Mouse (Mus musculus) hindbrain, embryonic 16.5 days (tissue): ENCODE measurements around the gene Clec16a. TPM values are rescaled to one million over a fixed set of nuclear protein-coding genes. Genes with fewer than 3 reads are reported as not detected.

Source experiments
- ATAC-seq: fragments of 200-750 bp; cut with Nextera tagmentation; 2 replicates; pipeline ENCODE4 v1.8.0; 2017; ENCODE audit warnings: moderate TSS enrichment, moderate library complexity
- H3K27ac ChIP-seq: fragments of 300-500 bp; sonication (generic); 2 replicates; pipeline ENCODE4 v1.5.1; 2014; ENCODE audit warnings: low read depth, mild to moderate bottlenecking, control low read depth, low read length, moderate library complexity
- H3K27me3 ChIP-seq: fragments of 300-500 bp; sonication (generic); replicated peaks from 2 replicates; pipeline ENCODE4 v1.6.1; 2014; ENCODE audit warnings: low read length; ENCODE audit not compliant: control insufficient read depth, insufficient read depth
- H3K36me3 ChIP-seq: fragments of 300-500 bp; sonication (generic); 2 replicates; pipeline ENCODE4 v1.6.1; 2014; ENCODE audit warnings: mild to moderate bottlenecking, low read length, moderate library complexity, mixed read lengths; ENCODE audit not compliant: control insufficient read depth, insufficient read depth
- H3K4me1 ChIP-seq: fragments of 300-500 bp; sonication (generic); 2 replicates; pipeline ENCODE4 v1.6.1; 2014; ENCODE audit warnings: low read depth, low read length; ENCODE audit not compliant: control insufficient read depth, insufficient read depth
- H3K4me2 ChIP-seq: fragments of 300-500 bp; sonication (generic); 2 replicates; pipeline ENCODE4 v1.6.1; 2014; ENCODE audit warnings: mild to moderate bottlenecking, low read length, control low read depth, moderate library complexity
- H3K4me3 ChIP-seq: fragments of 300-500 bp; sonication (generic); 2 replicates; pipeline ENCODE4 v1.5.1; 2014; ENCODE audit warnings: mild to moderate bottlenecking, low read length, control low read depth, moderate library complexity
- H3K9ac ChIP-seq: fragments of 300-500 bp; sonication (generic); 2 replicates; pipeline ENCODE4 v1.6.1; 2014; ENCODE audit warnings: low read depth, mild to moderate bottlenecking, control low read depth, low read length, moderate library complexity
- H3K9me3 ChIP-seq: fragments of 300-500 bp; sonication (generic); 2 replicates; pipeline ENCODE4 v1.6.1; 2014; ENCODE audit warnings: mild to moderate bottlenecking, low read length, moderate library complexity; ENCODE audit not compliant: control insufficient read depth
- WGBS: fragments of 180-500 bp; shearing (Covaris S2); extraction: QIAGEN DNeasy Blood & Tissue Kit; methylation state at CpG from one replicate; pipeline ENCODE4 v1.1.7; 2014; 5-methylcytosine and 5-hydroxymethylcytosine counted together
- polyA plus RNA-seq: library from polyadenylated mRNA; unstranded; fragments of >200 nt; fragmentation: Nextera tagmentation; extraction: Ambion mirVana; gene quantifications from 2 replicates; pipeline ENCODE4 v1.2.1, GENCODE M21; 2015

Gene Clec16a
- polyA plus RNA-seq, 1 experiment from 2014 or later: 60.7 TPM

- WGBS: 88% methylated on average over 3 of the region's 3 CpGs
- 0 out of 2 replicates have a peak, but pooled peaks have one; percentile 56 for ATAC-seq
- Histone ChIP-seq H3K27me3 (no peaks in the 10 kb centered on the region), H3K4me2 (no peak overlapping the region), H3K4me1 (no peaks in the 10 kb centered on the region), H3K27ac (no peak overlapping the region), H3K4me3 (no peak overlapping the region), H3K9me3 (no peaks in the 10 kb centered on the region), H3K9ac (no peak overlapping the region), H3K36me3 (peaks cover 13% of the 10 kb centered on the region)
Measured at GRCm38 (mm10) chr16:10586546-10586945, 41.4 kb downstream of the Clec16a start.

- peaks cover 11% of the 10 kb centered on the region for H3K36me3 ChIP-seq
- H3K9ac ChIP-seq: no peak overlapping the region
- no peaks in the 10 kb centered on the region; the same call in 1 of the 2 replicates for H3K4me1 ChIP-seq
- no peaks in the 10 kb centered on the region for H3K27me3 ChIP-seq
- 56% methylated on average over 5 of the region's 5 CpGs for WGBS
- no peaks in the 10 kb centered on the region for H3K9me3 ChIP-seq
- H3K4me3 ChIP-seq: no peak overlapping the region
- no peak overlapping the region for H3K4me2 ChIP-seq
- ATAC-seq: peak; percentile 92
- peak overlapping the region; percentile 77 for H3K27ac ChIP-seq
Measured at GRCm38 (mm10) chr16:10599888-10600740, 55.0 kb downstream of the Clec16a start.

- H3K27me3 ChIP-seq: no peaks in the 10 kb centered on the region
- no peaks in the 10 kb centered on the region for H3K9me3 ChIP-seq
- H3K4me2 ChIP-seq: no peak overlapping the region
- WGBS: 93% methylated on average over 3 of the region's 3 CpGs
- no peak for ATAC-seq
- no peak overlapping the region for H3K4me3 ChIP-seq
- no peaks in the 10 kb centered on the region for H3K36me3 ChIP-seq
- no peaks in the 10 kb centered on the region for H3K4me1 ChIP-seq
- no peak overlapping the region for H3K9ac ChIP-seq
- no peak overlapping the region for H3K27ac ChIP-seq
Measured at GRCm38 (mm10) chr16:10607802-10608201, 62.7 kb downstream of the Clec16a start.

GRCm38 (mm10) chr16:10609921-10610320, 64.8 kb downstream of the Clec16a start:
- Histone ChIP-seq H3K4me3 (no peak overlapping the region), H3K27me3 (no peaks in the 10 kb centered on the region), H3K9me3 (no peaks in the 10 kb centered on the region), H3K4me2 (no peak overlapping the region), H3K9ac (no peak overlapping the region), H3K36me3 (peaks cover 8% of the 10 kb centered on the region; the same call in 1 of the 2 replicates), H3K27ac (no peak overlapping the region), H3K4me1 (no peaks in the 10 kb centered on the region)
- 93% methylated on average over 7 of the region's 7 CpGs for WGBS
- ATAC-seq: no peak

GRCm38 (mm10) chr16:10610801-10611200, 65.7 kb downstream of the Clec16a start:
- Histone ChIP-seq H3K4me2 (no peak overlapping the region), H3K36me3 (peaks cover 12% of the 10 kb centered on the region; the same call in 1 of the 2 replicates), H3K9ac (no peak overlapping the region), H3K4me1 (no peaks in the 10 kb centered on the region), H3K4me3 (no peak overlapping the region), H3K27me3 (no peaks in the 10 kb centered on the region), H3K27ac (no peak overlapping the region), H3K9me3 (no peaks in the 10 kb centered on the region)
- WGBS: 89% methylated on average over 6 of the region's 6 CpGs
- no peak for ATAC-seq

- ATAC-seq: no peak
- Histone ChIP-seq H3K4me1 (no peaks in the 10 kb centered on the region), H3K36me3 (peaks cover 14% of the 10 kb centered on the region; the same call in 1 of the 2 replicates), H3K9ac (no peak overlapping the region), H3K9me3 (no peaks in the 10 kb centered on the region), H3K27me3 (no peaks in the 10 kb centered on the region), H3K4me3 (no peak overlapping the region), H3K27ac (no peak overlapping the region), H3K4me2 (no peak overlapping the region)
- WGBS: 92% methylated on average over 4 of the region's 4 CpGs
Measured at GRCm38 (mm10) chr16:10611306-10611705, 66.2 kb downstream of the Clec16a start.

GRCm38 (mm10) chr16:10613996-10614395, 68.9 kb downstream of the Clec16a start:
- Histone ChIP-seq H3K4me3 (no peak overlapping the region), H3K4me2 (no peak overlapping the region), H3K9me3 (no peaks in the 10 kb centered on the region), H3K4me1 (no peaks in the 10 kb centered on the region), H3K9ac (no peak overlapping the region), H3K36me3 (peaks cover 21% of the 10 kb centered on the region), H3K27me3 (no peaks in the 10 kb centered on the region), H3K27ac (no peak overlapping the region)
- no peak for ATAC-seq
- 92% methylated on average over 2 of the region's 2 CpGs for WGBS

GRCm38 (mm10) chr16:10620961-10621614, 75.9 kb downstream of the Clec16a start:
- 62% methylated on average over 6 of the region's 6 CpGs for WGBS
- no peak overlapping the region for H3K4me2 ChIP-seq
- no peak overlapping the region for H3K4me3 ChIP-seq
- H3K9ac ChIP-seq: no peak overlapping the region
- H3K4me1 ChIP-seq: no peaks in the 10 kb centered on the region
- H3K36me3 ChIP-seq: peaks cover 6% of the 10 kb centered on the region; the same call in 1 of the 2 replicates
- H3K27me3 ChIP-seq: no peaks in the 10 kb centered on the region
- ATAC-seq: no peak
- no peaks in the 10 kb centered on the region for H3K9me3 ChIP-seq
- no peak overlapping the region for H3K27ac ChIP-seq

- 50% methylated on average over 1 of the region's 1 CpGs for WGBS
- no peak overlapping the region for H3K4me2 ChIP-seq
- no peaks in the 10 kb centered on the region for H3K27me3 ChIP-seq
- no peaks in the 10 kb centered on the region for H3K9me3 ChIP-seq
- H3K4me1 ChIP-seq: no peaks in the 10 kb centered on the region
- no peak overlapping the region for H3K9ac ChIP-seq
- H3K4me3 ChIP-seq: no peak overlapping the region
- H3K27ac ChIP-seq: no peak overlapping the region
- peaks cover 9% of the 10 kb centered on the region; the same call in 1 of the 2 replicates for H3K36me3 ChIP-seq
- ATAC-seq: no peak
Measured at GRCm38 (mm10) chr16:10621710-10622109, 76.6 kb downstream of the Clec16a start.
